Mouse (Mus musculus) layer of hippocampus, adult 18-20 months (tissue): ENCODE results near the gene Trio. TPM values are rescaled to one million over a fixed set of nuclear protein-coding genes. Genes with fewer than 3 reads are reported as not detected.

Experiments
- DNase-seq, 2 experiments: peaks; one replicate each; pipeline ENCODE4 v3.0.0; 2022; ENCODE audit warnings: low spot score in 2 of 2
- total RNA-seq, 2 experiments: library from RNA; stranded (reverse); gene quantifications; 2 replicates each; pipeline ENCODE4 v1.2.3; 2021

Gene Trio
- total RNA-seq, 2 experiments from 2014 or later, result 283 to 296 TPM

- DNase-seq, result no peak
These were observed 99.8 kb downstream of the Trio start for GRCm38 (mm10) chr15:27925865-27926264.

- no peak for DNase-seq
These were observed 100.5 kb downstream of the Trio start for GRCm38 (mm10) chr15:27925004-27925635.

GRCm38 (mm10) chr15:27923987-27924341, 101.7 kb downstream of the Trio start:
- DNase-seq, result no peak

GRCm38 (mm10) chr15:27923280-27923986, 102.2 kb downstream of the Trio start:
- DNase-seq, result peak; percentile 60 to 77

GRCm38 (mm10) chr15:27920751-27921150, 104.9 kb downstream of the Trio start:
- DNase-seq, result no peak

GRCm38 (mm10) chr15:27919540-27919939, 106.1 kb downstream of the Trio start:
- peak in 1 of 2 experiments; percentile 65 for DNase-seq

- no peak for DNase-seq
These were observed 106.8 kb downstream of the Trio start for GRCm38 (mm10) chr15:27918798-27919197.

GRCm38 (mm10) chr15:27916204-27916603, 109.4 kb downstream of the Trio start:
- no peak for DNase-seq

GRCm38 (mm10) chr15:27913013-27913412, 112.6 kb downstream of the Trio start:
- no peak for DNase-seq

GRCm38 (mm10) chr15:27911196-27911595, 114.5 kb downstream of the Trio start:
- no peak for DNase-seq

GRCm38 (mm10) chr15:27910179-27910578, 115.5 kb downstream of the Trio start:
- DNase-seq, result no peak

GRCm38 (mm10) chr15:27907649-27908048, 118.0 kb downstream of the Trio start:
- DNase-seq, result no peak

- no peak for DNase-seq
These were observed 119.2 kb downstream of the Trio start for GRCm38 (mm10) chr15:27906409-27906808.

GRCm38 (mm10) chr15:27905341-27905740, 120.3 kb downstream of the Trio start:
- DNase-seq, result peak; percentile 42 to 74

GRCm38 (mm10) chr15:27904346-27905005, 121.2 kb downstream of the Trio start:
- DNase-seq, result no peak

GRCm38 (mm10) chr15:27901200-27901599, 124.4 kb downstream of the Trio start:
- DNase-seq, result no peak

- no peak for DNase-seq
These were observed 126.7 kb downstream of the Trio start for GRCm38 (mm10) chr15:27898795-27899406.

- no peak for DNase-seq
These were observed 131.5 kb downstream of the Trio start for GRCm38 (mm10) chr15:27894112-27894511.

- no peak for DNase-seq
These were observed 133.6 kb downstream of the Trio start for GRCm38 (mm10) chr15:27892029-27892428.

GRCm38 (mm10) chr15:27890666-27891065, 135.0 kb downstream of the Trio start:
- no peak for DNase-seq

GRCm38 (mm10) chr15:27888153-27888552, 137.5 kb downstream of the Trio start:
- no peak for DNase-seq

- no peak for DNase-seq
These were observed 138.7 kb downstream of the Trio start for GRCm38 (mm10) chr15:27886992-27887391.
